ENCODE assay signal across 22 mouse cellular contexts in the genomic region with DNA sequence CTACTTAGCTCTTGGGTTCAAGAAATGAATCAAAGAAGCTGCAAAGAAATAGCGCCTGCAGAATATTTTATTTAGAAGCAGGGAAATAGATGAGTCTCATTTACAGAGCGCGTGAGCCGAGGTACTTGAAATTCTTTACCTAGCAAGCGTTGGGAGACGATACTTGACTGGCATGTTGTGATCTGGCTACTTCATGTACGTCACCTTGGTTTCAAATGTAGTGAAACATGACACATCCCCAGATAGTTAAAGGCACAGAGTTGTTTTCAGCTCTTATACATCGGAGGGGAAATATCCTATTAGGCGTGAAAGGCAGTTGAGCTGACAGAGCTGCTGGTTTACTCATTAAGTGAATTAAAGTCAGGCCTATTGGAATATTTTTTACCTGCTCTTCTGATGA.
A peak's percentile ranks its signal among the peaks of the same experiment; 100 is the strongest.
DNase-seq lines count a peak whose midpoint lies in the region; ATAC-seq and TF ChIP-seq lines count a peak whose summit lies in the region.
"Had no signal": no experiment of that assay in that cellular context is flagged by ENCODE, and none has a peak within 500 bp of the region (broad histone marks: within the 10 kb centered on the region; RNA-seq: fewer than 3 reads in every experiment).

No protein-coding gene starts in this region.

- no peak for TF ChIP-seq CTCF in forebrain, postnatal 0 days (IDR thresholded peaks at IDR 0.05; ENCODE audit: low read depth)
- TF ChIP-seq CTCF in brain, embryonic 14.5 days (IDR thresholded peaks at IDR 0.05; ENCODE audit: borderline replicate concordance, extremely low read depth, insufficient read depth, insufficient read length) = no peak

- H3K27me3 ChIP-seq in forebrain, postnatal 0 days (ENCODE audit: insufficient read depth, low read length) = no peaks in the 10 kb centered on the region
- H3K27me3 ChIP-seq in forebrain, embryonic 11.5 days (ENCODE audit: control insufficient read depth, insufficient read depth, low read length) = no peaks in the 10 kb centered on the region
- H3K27me3 ChIP-seq in intestine, embryonic 14.5 days (replicated peaks; ENCODE audit: control insufficient read depth, insufficient read depth, low read length) = no peaks in the 10 kb centered on the region
- no peaks in the 10 kb centered on the region for H3K27me3 ChIP-seq in intestine, embryonic 16.5 days (replicated peaks; ENCODE audit: control insufficient read depth, insufficient read depth, low read length)
- H3K27me3 ChIP-seq in lung, embryonic 15.5 days = no peaks in the 10 kb centered on the region
- H3K27me3 ChIP-seq: embryonic facial prominence, embryonic 15.5 days; liver, embryonic 15.5 days had no signal

- ATAC-seq in forebrain, postnatal 0 days = peak; percentile 55; the same call in 1 of the 2 replicates
- ATAC-seq in forebrain, embryonic 11.5 days (replicated peaks; ENCODE audit: low FRiP score) = no peak
- no peak for ATAC-seq in intestine, embryonic 14.5 days (replicated peaks; ENCODE audit: low FRiP score, low TSS enrichment, low read depth)
- ATAC-seq in intestine, embryonic 16.5 days = no peak
- no peak for ATAC-seq in lung, embryonic 15.5 days (ENCODE audit: borderline replicate concordance, extremely low read depth, low FRiP score, low TSS enrichment)
- no peak for ATAC-seq in frontal cortex, adult (ENCODE audit: low TSS enrichment)
- ATAC-seq: forebrain, embryonic 16.5 days; inflammation-experienced regulatory T-cells, adult 6 months had no signal

- no peak overlapping the region for H3K4me2 ChIP-seq in forebrain, postnatal 0 days (ENCODE audit: low read depth)
- H3K4me2 ChIP-seq in forebrain, embryonic 11.5 days (ENCODE audit: low read depth, low read length, severe bottlenecking) = no peak overlapping the region
- H3K4me2 ChIP-seq in intestine, embryonic 14.5 days (ENCODE audit: low read length) = no peak overlapping the region
- H3K4me2 ChIP-seq in intestine, embryonic 16.5 days (ENCODE audit: low read depth, low read length) = no peak overlapping the region
- H3K4me2 ChIP-seq in lung, embryonic 15.5 days = no peak overlapping the region
- H3K4me2 ChIP-seq: embryonic facial prominence, embryonic 15.5 days; heart, embryonic 11.5 days; liver, embryonic 15.5 days had no signal

- TF ChIP-seq POLR2A in brain, embryonic 14.5 days (IDR thresholded peaks at IDR 0.05; ENCODE audit: borderline replicate concordance, extremely low read depth, insufficient read depth, insufficient read length, poor library complexity, severe bottlenecking) = no peak

- no peaks in the 10 kb centered on the region for H3K9me3 ChIP-seq in forebrain, postnatal 0 days (ENCODE audit: low read length)
- no peaks in the 10 kb centered on the region for H3K9me3 ChIP-seq in forebrain, embryonic 11.5 days (ENCODE audit: control insufficient read depth, low read length)
- no peaks in the 10 kb centered on the region for H3K9me3 ChIP-seq in intestine, embryonic 14.5 days (ENCODE audit: control insufficient read depth, low read length)
- H3K9me3 ChIP-seq in intestine, embryonic 16.5 days (ENCODE audit: control insufficient read depth, low read length) = no peaks in the 10 kb centered on the region
- H3K9me3 ChIP-seq in lung, embryonic 15.5 days = no peaks in the 10 kb centered on the region
- H3K9me3 ChIP-seq: embryonic facial prominence, embryonic 15.5 days; limb, embryonic 10.5 days; liver, embryonic 15.5 days had no signal

- no peak overlapping the region for H3K4me3 ChIP-seq in forebrain, postnatal 0 days (ENCODE audit: low read depth, low read length)
- H3K4me3 ChIP-seq in forebrain, embryonic 11.5 days (ENCODE audit: low read depth, low read length) = no peak overlapping the region
- H3K4me3 ChIP-seq in intestine, embryonic 14.5 days (ENCODE audit: low read depth, low read length) = no peak overlapping the region
- no peak overlapping the region for H3K4me3 ChIP-seq in intestine, embryonic 16.5 days (ENCODE audit: low read length)
- no peak overlapping the region for H3K4me3 ChIP-seq in lung, embryonic 15.5 days
- H3K4me3 ChIP-seq: embryonic facial prominence, embryonic 15.5 days; limb, embryonic 10.5 days; liver, embryonic 15.5 days had no signal

- no peak overlapping the region for H3K27ac ChIP-seq in forebrain, postnatal 0 days (ENCODE audit: low read depth, low read length)
- no peak overlapping the region for H3K27ac ChIP-seq in forebrain, embryonic 11.5 days (ENCODE audit: low read depth, low read length)
- no peak overlapping the region for H3K27ac ChIP-seq in intestine, embryonic 14.5 days (ENCODE audit: low read depth)
- H3K27ac ChIP-seq in intestine, embryonic 16.5 days (ENCODE audit: low read length) = no peak overlapping the region
- peak overlapping the region; percentile 33; the same call in 1 of the 2 replicates for H3K27ac ChIP-seq in lung, embryonic 15.5 days
- H3K27ac ChIP-seq: embryonic facial prominence, embryonic 15.5 days; limb, embryonic 10.5 days; liver, embryonic 15.5 days had no signal

- no peak for DNase-seq in forebrain, postnatal 0 days
- no peak for DNase-seq in forebrain, embryonic 11.5 days (ENCODE audit: low spot score)
- DNase-seq in intestine, embryonic 14.5 days (ENCODE audit: low spot score) = peak; percentile 48
- DNase-seq in lung, adult 18-20 months = no peak
- DNase-seq in brain, embryonic 14.5 days (ENCODE audit: low read depth) = peak; percentile 43
- DNase-seq: adrenal gland, postnatal 10 days; cerebellum, adult 2 months; cerebellum, postnatal 25 days; kidney, postnatal 4 days; liver; midbrain, embryonic 14.5 days; right cerebral cortex, postnatal 25 days; thymus, postnatal 14 days had no signal

- no peaks in the 10 kb centered on the region for H3K4me1 ChIP-seq in forebrain, postnatal 0 days (ENCODE audit: insufficient read depth)
- no peaks in the 10 kb centered on the region for H3K4me1 ChIP-seq in forebrain, embryonic 11.5 days (replicated peaks; ENCODE audit: control insufficient read depth, insufficient read depth, low read length)
- H3K4me1 ChIP-seq in intestine, embryonic 14.5 days (replicated peaks; ENCODE audit: control insufficient read depth, insufficient read depth, low read length) = no peaks in the 10 kb centered on the region
- peaks cover 4% of the 10 kb centered on the region; the same call in 1 of the 2 replicates for H3K4me1 ChIP-seq in intestine, embryonic 16.5 days (ENCODE audit: control insufficient read depth, insufficient read depth, low read length)
- peaks cover 9% of the 10 kb centered on the region; the same call in 1 of the 2 replicates for H3K4me1 ChIP-seq in lung, embryonic 15.5 days
- H3K4me1 ChIP-seq: limb, embryonic 10.5 days; liver, embryonic 15.5 days had no signal

- 71% methylated on average over 9 of the region's 9 CpGs for WGBS in forebrain, postnatal 0 days
- 85% methylated on average over 9 of the region's 9 CpGs for WGBS in forebrain, embryonic 11.5 days
- 75% methylated on average over 9 of the region's 9 CpGs for WGBS in intestine, embryonic 14.5 days
- WGBS in intestine, embryonic 16.5 days = 78% methylated on average over 9 of the region's 9 CpGs
- WGBS in lung, embryonic 15.5 days = 57% methylated on average over 9 of the region's 9 CpGs

- H3K36me3 ChIP-seq in forebrain, postnatal 0 days (ENCODE audit: insufficient read depth) = no peaks in the 10 kb centered on the region
- no peaks in the 10 kb centered on the region for H3K36me3 ChIP-seq in forebrain, embryonic 11.5 days (ENCODE audit: control insufficient read depth, insufficient read depth, low read length)
- no peaks in the 10 kb centered on the region for H3K36me3 ChIP-seq in intestine, embryonic 14.5 days (ENCODE audit: control insufficient read depth, insufficient read depth, low read length)
- H3K36me3 ChIP-seq in intestine, embryonic 16.5 days (ENCODE audit: control insufficient read depth, insufficient read depth, low read length) = no peaks in the 10 kb centered on the region
- H3K36me3 ChIP-seq in lung, embryonic 15.5 days = no peaks in the 10 kb centered on the region
- H3K36me3 ChIP-seq: embryonic facial prominence, embryonic 15.5 days; limb, embryonic 10.5 days; liver, embryonic 15.5 days had no signal

- no peak overlapping the region for H3K9ac ChIP-seq in forebrain, postnatal 0 days
- no peak overlapping the region for H3K9ac ChIP-seq in forebrain, embryonic 11.5 days (ENCODE audit: low read length)
- H3K9ac ChIP-seq in intestine, embryonic 14.5 days (ENCODE audit: low read length) = no peak overlapping the region
- H3K9ac ChIP-seq in intestine, embryonic 16.5 days (ENCODE audit: low read depth, low read length) = no peak overlapping the region
- no peak overlapping the region for H3K9ac ChIP-seq in lung, embryonic 15.5 days
- H3K9ac ChIP-seq: embryonic facial prominence, embryonic 15.5 days; liver, embryonic 15.5 days had no signal

Comparison
In these comparisons a context has a peak if more than half of its experiments do, and no peak if none do; other contexts are left out.
1. DNase-seq: peak in intestine, embryonic 14.5 days (single experiment) and brain, embryonic 14.5 days (single experiment); none in forebrain, postnatal 0 days (single experiment), forebrain, embryonic 11.5 days (single experiment) and lung, adult 18-20 months (0 of 2).